Mouse (Mus musculus): ENCODE measurements at regions not wholly inside any gene's neighbourhood (a gene's known extent, or its start where the extent isn't known, plus 50 kb on each side); places are given as distances from the start of the nearest gene placed in this dataset.
"Not testable (repeated sequence)": the region's sequence is repeated elsewhere in the genome, so short reads cannot be mapped to it uniquely, and the experiment has no call there.

- intact Hi-C loops (cut with DNase I): loop anchor here (10.0 kb wide), 3 partner anchors 388 to 1148 kb away; partner anchors contain the start of gene Fign
- no peak for DNase-seq (ENCODE audit: low spot score in 2 of 2)
These were observed 391.2 kb downstream of the Fign start for GRCm38 (mm10) chr2:63706643-63707042.

GRCm38 (mm10) chr2:63706183-63706582, 391.7 kb downstream of the Fign start:
- intact Hi-C loops (cut with DNase I): loop anchor here (10.0 kb wide), 3 partner anchors 389 to 1149 kb away; partner anchors contain the start of gene Fign

GRCm38 (mm10) chr2:63702333-63703096, 395.3 kb downstream of the Fign start:
- intact Hi-C loops (cut with DNase I): loop anchor here (10.0 kb wide), 3 partner anchors 392 to 1152 kb away; partner anchors contain the start of gene Fign

More at GRCm38 (mm10) chr2:63706183-63706582, 391.7 kb downstream of the Fign start:
- no peak for DNase-seq (ENCODE audit: low spot score in 2 of 2)

GRCm38 (mm10) chr2:63701861-63702260, 396.0 kb downstream of the Fign start:
- DNase-seq (ENCODE audit: low spot score in 2 of 2): no peak
- intact Hi-C loops (cut with DNase I): loop anchor here (10.0 kb wide), 3 partner anchors 393 to 1153 kb away; partner anchors contain the start of gene Fign

More at GRCm38 (mm10) chr2:63702333-63703096, 395.3 kb downstream of the Fign start:
- peak; percentile 28 to 29 for DNase-seq (ENCODE audit: low spot score in 2 of 2)

GRCm38 (mm10) chr2:63700255-63700654, 397.6 kb downstream of the Fign start:
- intact Hi-C loops (cut with DNase I): loop anchor here (10.0 kb wide), 3 partner anchors 395 to 1155 kb away; partner anchors contain the start of gene Fign
- peak; percentile 30 to 60 for DNase-seq (ENCODE audit: low spot score in 2 of 2)

GRCm38 (mm10) chr2:63669700-63670099, 428.1 kb downstream of the Fign start:
- no peak for DNase-seq (ENCODE audit: low spot score in 2 of 2)

GRCm38 (mm10) chr2:63668784-63669183, 429.1 kb downstream of the Fign start:
- intact Hi-C loops (cut with DNase I): no loop called here
- no peak for DNase-seq (ENCODE audit: low spot score in 2 of 2)

More at GRCm38 (mm10) chr2:63669700-63670099, 428.1 kb downstream of the Fign start:
- intact Hi-C loops (cut with DNase I): no loop called here

- intact Hi-C loops (cut with DNase I); DNase-seq (ENCODE audit: low spot score in 2 of 2): not testable (repeated sequence)
These were observed 437.9 kb downstream of the Fign start for GRCm38 (mm10) chr2:63659947-63660346.
